Mouse (Mus musculus) kidney, postnatal 10 days (tissue): ENCODE data around the gene Ccdc40.

Source experiments
- DNase-seq: peaks from one replicate; pipeline ENCODE4 v3.0.0; 2021; ENCODE audit warnings: mixed read lengths

Gene Ccdc40

DNA sequence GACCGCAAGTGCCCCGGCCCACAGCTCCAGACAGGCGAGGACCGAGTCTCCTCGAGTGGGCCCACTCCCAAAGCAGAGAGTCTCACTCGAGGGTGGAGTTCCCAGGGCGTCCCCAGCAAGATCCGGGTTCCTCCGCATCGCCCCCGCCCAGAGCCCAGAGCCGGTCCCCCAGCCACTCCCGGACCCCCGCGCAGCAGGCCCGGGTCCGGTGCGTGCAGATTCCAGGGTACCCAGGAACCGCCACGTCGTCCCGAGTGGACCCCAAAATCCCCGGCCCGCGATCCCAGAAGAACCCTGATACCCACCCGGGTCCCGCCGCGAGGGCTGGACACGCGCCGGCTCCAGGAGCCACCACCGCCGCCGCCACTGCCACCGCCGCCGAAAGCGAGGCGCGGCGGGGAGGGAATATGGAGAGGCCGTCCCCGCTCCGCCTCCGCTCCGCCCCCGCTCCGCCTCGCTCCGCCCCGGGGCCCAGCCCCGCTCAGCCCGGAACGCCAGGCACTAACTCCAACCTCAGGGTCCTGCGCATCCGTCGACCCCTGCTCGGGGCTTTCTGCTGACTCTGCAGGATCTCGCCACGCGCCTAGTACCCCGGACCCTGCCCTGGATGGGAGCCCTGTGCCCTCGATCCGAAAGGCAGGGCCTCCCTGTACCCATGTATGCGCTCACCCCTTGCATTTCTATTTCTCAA lies at the start of gene Ccdc40, which contains the start of gene Tbc1d16:
TSS of gene Ccdc40 (plus strand) at position 482 of the 691 bp plus-strand sequence.
TSS of gene Tbc1d16 (minus strand) at position 409 of the 691 bp plus-strand sequence.
- DNase-seq, result peak; percentile 86

- no peak for DNase-seq
These were observed 47.4 kb upstream of the Ccdc40 start for GRCm38 (mm10) chr11:119180824-119181582.

DNA sequence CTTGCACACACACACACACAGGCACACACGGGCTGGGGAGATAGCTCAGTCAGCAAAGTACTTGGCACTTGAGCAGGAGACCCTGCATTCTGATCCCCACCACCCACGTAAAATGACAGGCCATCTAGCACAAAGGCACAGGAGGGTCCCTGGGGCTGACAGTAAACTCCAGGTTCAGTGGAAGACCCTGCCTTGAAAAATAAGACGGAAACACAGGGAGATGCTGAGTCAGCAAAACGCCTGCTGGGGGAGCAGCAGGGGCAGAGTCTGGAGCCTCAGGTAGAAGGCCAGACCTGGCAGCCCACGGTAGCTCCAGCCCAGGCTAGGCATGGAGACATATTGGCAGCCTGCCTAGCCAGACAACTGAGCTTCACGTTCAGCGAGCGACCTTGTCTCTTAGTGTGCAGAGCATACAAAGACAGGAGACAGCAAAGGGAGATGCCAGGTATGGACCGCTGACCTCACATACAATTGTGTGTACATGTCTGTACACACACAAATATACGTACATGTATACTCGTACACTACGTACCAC lies 46.4 kb upstream of the Ccdc40 start:
- no peak for DNase-seq

DNA sequence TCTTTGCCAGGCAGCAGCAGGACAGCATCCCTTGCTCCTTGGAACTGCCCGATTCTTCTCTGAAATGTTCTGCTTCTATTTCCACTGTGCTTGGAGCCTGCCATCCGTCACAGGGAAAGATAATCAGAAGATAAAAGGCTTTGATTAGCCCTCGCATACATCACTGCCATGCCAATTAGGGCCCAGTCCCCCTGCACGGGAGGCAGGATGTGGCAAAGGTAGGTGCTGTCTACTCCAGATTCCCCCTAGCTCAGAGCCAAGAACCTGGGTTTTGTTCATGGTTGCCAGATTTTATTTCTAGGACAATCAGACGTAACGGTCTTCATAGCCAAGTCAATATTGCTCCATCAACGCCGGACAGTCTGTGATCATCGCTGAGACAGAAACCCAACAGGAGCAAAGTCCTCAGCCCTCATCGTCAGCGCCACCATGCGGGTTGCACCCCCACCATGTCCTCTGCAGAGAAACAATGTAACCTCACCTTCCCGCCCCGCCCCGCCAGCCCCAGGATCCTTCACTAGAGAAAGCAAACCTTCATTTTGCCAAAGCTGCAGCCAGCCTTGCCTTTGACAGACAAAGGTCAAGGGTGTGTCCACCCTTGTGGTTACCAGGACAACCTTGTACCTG lies 44.6 kb upstream of the Ccdc40 start:
- peak; percentile 55 for DNase-seq

DNA sequence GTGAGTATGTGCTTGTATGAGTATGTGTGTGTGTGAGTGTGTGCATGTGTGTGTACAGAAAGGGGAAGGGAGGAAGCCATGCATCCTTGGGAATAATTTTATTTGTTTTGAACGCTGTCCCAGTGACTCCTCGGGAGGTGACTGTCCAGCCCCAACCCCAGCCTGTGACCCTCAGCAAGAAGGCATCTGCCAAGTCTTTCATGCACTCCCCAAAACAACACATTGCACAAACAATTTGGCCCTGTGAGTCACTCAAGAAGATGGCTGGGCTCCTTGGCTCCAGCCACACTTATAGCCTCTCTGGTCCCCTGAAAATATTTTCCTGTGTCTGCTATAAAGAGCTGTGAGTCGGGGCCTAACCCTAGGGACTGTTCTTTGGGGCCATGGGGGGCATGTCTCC lies 42.0 kb upstream of the Ccdc40 start:
- peak; percentile 45 for DNase-seq

- peak; percentile 84 for DNase-seq
These were observed 41.2 kb upstream of the Ccdc40 start for GRCm38 (mm10) chr11:119186989-119187799.

GRCm38 (mm10) chr11:119187800-119188197 lies 40.6 kb upstream of the Ccdc40 start:
- DNase-seq, result no peak

GRCm38 (mm10) chr11:119188389-119188788 lies 40.0 kb upstream of the Ccdc40 start:
- DNase-seq, result peak; percentile 72

DNA sequence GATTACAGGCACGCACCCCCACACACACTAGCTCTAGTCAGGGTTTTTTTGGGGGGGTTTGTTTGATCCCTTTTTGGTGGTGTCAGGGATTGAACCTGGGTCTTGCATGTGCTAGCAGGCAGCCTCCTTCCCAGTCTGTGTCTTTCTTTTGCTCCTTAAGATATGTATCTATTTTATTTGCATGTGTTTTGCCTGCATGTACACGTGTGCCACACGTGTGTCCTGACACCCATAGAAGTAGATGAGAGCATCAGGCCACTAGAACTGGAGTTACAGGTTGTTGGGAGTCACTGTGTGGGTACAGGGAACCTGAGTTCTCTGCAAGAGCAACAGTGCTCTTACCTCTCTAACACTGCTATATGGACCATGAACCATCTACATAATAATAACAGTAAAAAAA lies 39.1 kb upstream of the Ccdc40 start:
- DNase-seq, result no peak

DNA sequence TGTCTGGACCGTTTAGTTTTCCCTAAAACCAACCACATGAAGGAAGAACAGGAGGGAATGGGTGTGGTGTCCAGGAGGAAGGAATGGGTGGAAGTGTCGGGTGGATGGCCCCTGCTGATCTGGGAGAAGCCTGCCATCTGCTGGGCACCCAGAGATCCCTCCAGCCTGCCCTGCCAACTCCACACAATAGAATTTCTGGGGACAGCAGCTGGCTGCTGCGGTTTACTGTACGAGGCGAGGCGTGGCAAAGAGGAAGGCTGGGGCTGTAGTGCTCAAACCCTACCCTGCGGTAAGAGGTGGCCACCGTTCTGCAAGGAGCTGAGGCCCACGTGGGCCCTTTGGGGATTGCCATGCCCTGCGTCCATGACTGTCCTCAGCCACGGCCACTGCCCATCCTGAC lies 37.9 kb upstream of the Ccdc40 start:
- DNase-seq, result peak; percentile 86

- DNase-seq, result no peak
These were observed 36.7 kb upstream of the Ccdc40 start for GRCm38 (mm10) chr11:119191606-119192081.

GRCm38 (mm10) chr11:119192176-119192575 lies 36.2 kb upstream of the Ccdc40 start:
- DNase-seq, result no peak

GRCm38 (mm10) chr11:119192605-119193004 lies 35.8 kb upstream of the Ccdc40 start:
- DNase-seq, result no peak

DNA sequence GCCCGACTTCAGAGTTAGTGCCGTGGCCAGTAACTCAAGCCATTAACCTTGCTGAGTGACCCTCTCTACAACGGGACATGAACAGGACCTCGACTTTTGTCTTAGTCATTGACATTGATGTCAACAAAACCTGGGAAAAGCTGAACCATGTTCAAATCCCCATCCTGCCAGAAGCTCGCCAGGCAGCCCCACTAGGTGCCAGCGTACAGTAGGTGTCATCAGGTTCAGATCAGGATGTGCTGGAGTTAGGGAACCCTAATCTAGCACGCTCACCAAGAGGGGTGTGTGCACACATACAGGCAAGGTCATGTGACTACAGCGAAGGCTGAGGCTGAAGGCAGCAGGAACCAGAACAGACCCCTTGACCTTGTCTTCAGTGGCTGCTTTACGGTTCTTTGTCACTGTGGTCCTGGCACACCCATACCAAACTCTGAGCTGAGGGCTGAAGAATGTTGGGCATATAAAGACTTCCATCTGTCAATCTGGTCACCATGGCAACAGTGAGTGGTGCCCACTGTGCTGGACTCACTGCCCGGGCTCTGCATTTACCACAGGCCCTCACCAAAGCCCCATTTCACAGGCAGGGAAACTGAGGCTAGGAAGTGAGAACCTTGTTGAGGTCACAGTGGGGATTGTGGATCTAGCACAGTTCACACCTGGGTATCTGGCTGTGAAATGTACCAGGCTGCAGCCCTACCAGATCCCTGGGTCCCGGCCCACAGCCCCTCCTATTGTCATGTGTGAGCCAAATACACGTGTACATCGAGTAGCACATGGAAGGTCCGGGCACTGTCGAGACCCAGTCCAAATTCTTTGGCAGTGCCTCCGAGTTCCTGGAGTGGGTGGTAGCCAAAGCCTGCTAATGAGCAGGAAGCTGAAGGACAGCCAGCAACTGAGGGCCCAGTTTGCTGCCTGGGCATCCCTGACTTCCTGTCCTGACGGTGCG lies 30.5 kb upstream of the Ccdc40 start:
- no peak for DNase-seq

DNA sequence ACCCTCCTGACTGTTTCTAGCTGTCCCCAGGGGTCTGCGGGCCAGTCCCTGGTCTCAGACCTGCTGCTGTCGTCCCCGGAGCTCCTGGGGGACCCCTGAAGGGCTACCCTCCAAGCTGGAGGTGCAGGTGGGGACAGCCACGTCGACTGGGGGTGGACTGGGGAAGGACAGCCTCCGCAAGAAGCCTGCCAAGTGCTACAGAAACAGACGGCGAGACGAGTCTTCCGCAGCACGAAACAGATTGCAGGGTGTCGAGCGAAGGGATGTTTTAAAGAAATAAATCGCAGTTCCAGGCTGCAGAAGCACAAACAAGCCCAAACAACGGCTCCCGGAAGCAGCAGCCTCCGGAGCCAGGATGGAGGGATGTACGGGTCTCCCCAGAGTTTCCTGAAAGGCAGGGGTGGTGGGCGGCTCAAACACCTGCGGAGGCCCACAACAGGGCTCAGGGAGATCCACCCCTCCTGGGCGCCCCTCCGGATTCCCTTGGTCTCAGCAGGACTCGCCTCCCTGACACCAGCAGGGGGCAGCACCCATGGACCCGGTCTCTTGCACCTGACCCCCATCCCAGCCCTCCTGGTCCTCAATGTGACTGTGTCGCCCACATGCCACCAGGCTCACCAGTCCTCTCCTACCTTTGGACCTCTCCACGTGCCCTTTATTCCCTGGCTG lies 29.7 kb upstream of the Ccdc40 start:
- peak; percentile 59 for DNase-seq

GRCm38 (mm10) chr11:119199233-119199601 lies 29.2 kb upstream of the Ccdc40 start:
- DNase-seq, result no peak

DNA sequence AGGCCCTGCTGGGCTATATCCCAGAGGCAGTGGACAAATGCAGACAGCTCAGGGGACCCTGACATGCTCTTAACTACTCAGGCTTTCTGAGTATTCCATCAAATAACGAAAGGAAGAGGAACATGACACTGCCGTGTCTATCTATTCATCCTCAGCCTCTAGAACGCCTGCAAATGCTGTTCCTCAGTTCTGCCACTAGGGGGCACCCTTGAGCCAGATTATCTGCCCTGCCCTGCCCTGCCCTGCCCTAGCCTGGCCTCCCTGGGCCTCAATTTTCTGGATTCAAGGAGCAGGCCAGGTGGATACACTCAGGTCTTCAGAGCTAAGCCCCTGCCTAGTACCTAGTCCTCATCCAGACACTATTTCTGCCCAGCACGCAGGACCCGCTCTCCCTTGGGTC lies 24.9 kb upstream of the Ccdc40 start:
- DNase-seq, result peak; percentile 55

GRCm38 (mm10) chr11:119205738-119206137 lies 22.6 kb upstream of the Ccdc40 start:
- no peak for DNase-seq

- peak; percentile 83 for DNase-seq
These were observed 21.8 kb upstream of the Ccdc40 start for GRCm38 (mm10) chr11:119206562-119206961.

GRCm38 (mm10) chr11:119207986-119208385 lies 20.4 kb upstream of the Ccdc40 start:
- no peak for DNase-seq
